Mouse (Mus musculus): ENCODE measurements around the gene Prrc2c.

DNA sequence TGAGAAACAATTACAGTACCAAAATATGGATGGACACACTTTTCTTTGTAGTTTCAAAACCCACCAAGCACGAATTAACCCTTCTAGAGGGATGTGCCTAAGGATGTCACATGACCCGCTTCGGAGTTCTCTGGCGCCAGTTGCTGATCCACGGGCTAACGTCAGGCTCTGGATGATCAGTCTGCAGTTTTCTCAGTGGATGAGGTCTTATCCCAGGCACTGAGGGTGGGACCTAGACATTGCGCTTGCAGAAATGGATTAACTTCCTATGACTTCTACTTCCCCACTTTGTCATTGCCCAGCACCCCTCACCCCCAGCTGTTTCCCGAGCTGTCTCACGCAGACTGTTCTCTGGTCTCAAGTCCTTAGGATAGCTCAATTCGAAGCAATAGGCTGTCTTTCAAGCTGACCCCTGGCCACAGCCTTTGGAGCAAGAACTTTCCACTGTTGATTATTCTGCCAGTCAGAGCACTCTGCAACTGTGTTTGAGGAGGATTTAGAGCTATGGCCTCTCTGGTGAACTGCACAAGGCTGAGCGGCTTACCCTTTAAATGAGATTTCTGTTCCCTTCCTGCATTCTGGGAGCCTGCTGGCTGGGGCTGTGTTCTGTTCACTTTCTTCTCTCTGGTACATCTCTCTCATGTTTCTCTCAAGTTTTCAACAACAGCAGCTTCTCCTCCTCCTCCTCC is 74.7 kb downstream of the Prrc2c start:
- no peak for TF ChIP-seq CTCF (IDR thresholded peaks at IDR 0.05; ENCODE audit: insufficient read depth, low read length)
- no peak for TF ChIP-seq POLR2A (IDR thresholded peaks at IDR 0.05; ENCODE audit: borderline replicate concordance, extremely low read depth, low read depth, low read length)
